Mouse (Mus musculus) embryonic facial prominence, embryonic 15.5 days (tissue): ENCODE results near the gene Adal. TPM values are rescaled to one million over a fixed set of nuclear protein-coding genes. Genes with fewer than 3 reads are reported as not detected.

Experiments used
- ATAC-seq: fragments of 200-750 bp; cut with Nextera tagmentation; 2 replicates; pipeline ENCODE4 v1.8.0; 2017; ENCODE audit warnings: low read depth, moderate TSS enrichment; ENCODE audit not compliant: insufficient number of reproducible peaks, low FRiP score, low TSS enrichment
- H3K27ac ChIP-seq: fragments of 300-500 bp; sonication (generic); replicated peaks from 2 replicates; pipeline ENCODE4 v1.5.1; 2015; ENCODE audit warnings: mild to moderate bottlenecking, inconsistent platforms
- H3K27me3 ChIP-seq: fragments of 300-500 bp; sonication (generic); 2 replicates; pipeline ENCODE4 v1.6.1; 2015; ENCODE audit warnings: inconsistent platforms
- H3K36me3 ChIP-seq: fragments of 300-500 bp; sonication (generic); 2 replicates; pipeline ENCODE4 v1.6.1; 2015; ENCODE audit warnings: mild to moderate bottlenecking, inconsistent platforms
- H3K4me1 ChIP-seq: fragments of 300-500 bp; sonication (generic); 2 replicates; pipeline ENCODE4 v1.6.1; 2015; ENCODE audit warnings: inconsistent platforms
- H3K4me2 ChIP-seq: fragments of 300-500 bp; sonication (generic); replicated peaks from 2 replicates; pipeline ENCODE4 v1.6.1; 2015; ENCODE audit warnings: mild to moderate bottlenecking, inconsistent platforms
- H3K4me3 ChIP-seq: fragments of 300-500 bp; sonication (generic); replicated peaks from 2 replicates; pipeline ENCODE4 v1.5.1; 2015; ENCODE audit warnings: mild to moderate bottlenecking, inconsistent platforms
- H3K9ac ChIP-seq: fragments of 300-500 bp; sonication (generic); 2 replicates; pipeline ENCODE4 v1.6.1; 2015; ENCODE audit warnings: inconsistent platforms
- H3K9me3 ChIP-seq: fragments of 300-500 bp; sonication (generic); replicated peaks from 2 replicates; pipeline ENCODE4 v1.6.1; 2016; ENCODE audit warnings: inconsistent platforms
- WGBS: fragments of 180-500 bp; shearing (Covaris S2); methylation state at CpG from one replicate; pipeline ENCODE4 v1.1.7; 2015; 5-methylcytosine and 5-hydroxymethylcytosine counted together
- polyA plus RNA-seq: library from polyadenylated mRNA; unstranded; fragments of >200 nt; fragmentation: Nextera tagmentation; extraction: Ambion mirVana; gene quantifications from 2 replicates; pipeline ENCODE4 v1.2.1, GENCODE M21; 2015

The Adal gene
- polyA plus RNA-seq, 1 experiment from 2014 or later = 17.9 TPM

DNA sequence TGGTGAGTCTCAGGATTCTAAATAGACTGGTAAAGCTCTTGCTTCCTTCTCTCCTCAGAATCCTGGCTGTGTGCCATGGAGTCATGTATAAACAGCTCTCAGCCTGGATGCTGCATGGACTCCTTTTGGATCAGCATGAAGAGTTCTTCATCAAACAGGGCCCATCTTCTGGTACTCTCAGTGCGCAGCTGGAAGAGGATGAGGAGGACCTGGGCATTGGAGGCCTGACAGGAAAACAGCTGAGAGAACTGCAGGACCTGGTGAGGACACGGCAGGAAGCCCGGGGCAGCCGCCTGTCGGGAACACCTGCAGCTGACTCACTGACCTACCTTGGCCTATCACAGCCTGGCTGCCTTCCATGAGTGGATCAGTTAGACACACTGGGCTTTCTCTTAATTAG lies 43.2 kb downstream of the Adal start:
- no peaks in the 10 kb centered on the region for H3K9me3 ChIP-seq
- no peak overlapping the region for H3K4me3 ChIP-seq
- H3K4me1 ChIP-seq = no peaks in the 10 kb centered on the region
- no peak for ATAC-seq
- H3K27ac ChIP-seq = no peak overlapping the region
- 80% methylated on average over 5 of the region's 5 CpGs for WGBS
- H3K27me3 ChIP-seq = no peaks in the 10 kb centered on the region
- H3K9ac ChIP-seq = no peak overlapping the region
- peaks cover 57% of the 10 kb centered on the region for H3K36me3 ChIP-seq
- H3K4me2 ChIP-seq = no peak overlapping the region

DNA sequence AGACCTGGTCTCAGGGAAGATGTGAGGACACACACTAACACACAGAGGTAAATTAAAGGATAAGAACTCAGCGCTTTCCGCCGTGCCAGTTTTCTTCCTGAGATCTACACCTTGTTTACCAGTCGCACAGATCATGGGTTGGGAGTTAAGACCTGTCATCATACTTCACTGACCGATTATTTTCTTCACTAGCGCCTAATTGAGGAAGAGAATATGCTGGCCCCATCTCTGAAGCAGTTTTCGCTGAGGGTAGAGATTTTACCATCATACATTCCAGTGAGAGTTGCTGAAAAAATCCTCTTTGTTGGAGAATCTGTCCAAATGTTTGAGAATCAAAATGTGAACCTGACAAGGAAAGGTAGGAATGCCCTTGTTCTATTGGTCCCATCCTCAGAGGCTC lies 43.9 kb downstream of the Adal start:
- Histone ChIP-seq H3K27me3 (no peaks in the 10 kb centered on the region), H3K4me2 (no peak overlapping the region), H3K4me3 (no peak overlapping the region)

GRCm38 (mm10) chr2:121188530-121188929 lies 48.3 kb downstream of the Adal start:
- Histone ChIP-seq H3K27ac (no peak overlapping the region), H3K27me3 (no peaks in the 10 kb centered on the region), H3K36me3 (peaks cover 80% of the 10 kb centered on the region), H3K9me3 (no peaks in the 10 kb centered on the region), H3K9ac (no peak overlapping the region), H3K4me3 (no peak overlapping the region), H3K4me1 (no peaks in the 10 kb centered on the region), H3K4me2 (no peak overlapping the region)
- ATAC-seq = no peak
- WGBS = 42% methylated on average over 1 of the region's 1 CpGs

More for the DNA sequence above, 43.9 kb downstream of the Adal start:
- H3K9me3 ChIP-seq = no peaks in the 10 kb centered on the region
- ATAC-seq = no peak
- 93% methylated on average over 7 of the region's 7 CpGs for WGBS
- H3K4me1 ChIP-seq = no peaks in the 10 kb centered on the region
- peaks cover 57% of the 10 kb centered on the region for H3K36me3 ChIP-seq
- no peak overlapping the region for H3K9ac ChIP-seq
- H3K27ac ChIP-seq = no peak overlapping the region

GRCm38 (mm10) chr2:121195466-121195865 lies 55.2 kb downstream of the Adal start:
- no peaks in the 10 kb centered on the region for H3K9me3 ChIP-seq
- no peak overlapping the region for H3K9ac ChIP-seq
- no peak for ATAC-seq
- H3K36me3 ChIP-seq = peaks cover 94% of the 10 kb centered on the region
- WGBS = 92% methylated on average over 9 of the region's 9 CpGs
- H3K4me3 ChIP-seq = no peak overlapping the region
- H3K27me3 ChIP-seq = no peaks in the 10 kb centered on the region
- H3K27ac ChIP-seq = no peak overlapping the region
- no peak overlapping the region for H3K4me2 ChIP-seq
- H3K4me1 ChIP-seq = no peaks in the 10 kb centered on the region

DNA sequence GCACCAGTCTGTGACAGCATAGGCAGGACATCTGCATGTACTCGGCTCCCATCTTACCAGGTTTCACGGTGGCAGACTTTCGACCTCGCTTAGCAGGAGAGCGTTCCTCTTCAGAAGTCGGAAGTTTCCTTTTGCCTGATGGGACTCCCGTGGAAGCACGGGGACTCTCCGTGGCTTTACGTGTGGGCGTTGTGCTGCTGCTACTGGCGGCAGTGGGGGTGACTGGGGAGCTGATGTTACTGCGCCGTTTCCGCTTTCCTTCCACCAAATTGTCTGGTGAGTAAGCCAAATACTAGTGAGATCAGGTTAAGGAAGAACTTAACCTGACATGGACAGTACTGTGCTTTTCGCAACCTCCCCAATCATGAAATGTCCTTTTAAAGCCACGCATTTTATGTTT lies 64.0 kb downstream of the Adal start:
- ATAC-seq = no peak
- Histone ChIP-seq H3K27ac (no peak overlapping the region), H3K4me2 (no peak overlapping the region), H3K36me3 (peaks cover 91% of the 10 kb centered on the region), H3K4me3 (no peak overlapping the region), H3K9me3 (no peaks in the 10 kb centered on the region), H3K9ac (no peak overlapping the region), H3K27me3 (no peaks in the 10 kb centered on the region), H3K4me1 (no peaks in the 10 kb centered on the region)
- WGBS = 92% methylated on average over 17 of the region's 17 CpGs

Other genes starting within 250 kb of the Adal start
- 20.7 and 24.2 TPM in 2 replicates for gene Ubr1, start 169.7 kb upstream of the Adal start, polyA plus RNA-seq
- gene Tmem62, start 163.4 kb upstream of the Adal start, polyA plus RNA-seq = 2.5 and 4.1 TPM in 2 replicates
- 40.2 and 43.8 TPM in 2 replicates for gene Ccndbp1, start 132.0 kb upstream of the Adal start, polyA plus RNA-seq
- 0.26 and 0.69 TPM in 2 replicates for gene Epb42, start 103.4 kb upstream of the Adal start, polyA plus RNA-seq
- gene Tgm5, start 54.6 kb upstream of the Adal start, polyA plus RNA-seq = 3.3 and 3.5 TPM in 2 replicates
- gene Tgm7, start 30.6 kb upstream of the Adal start, polyA plus RNA-seq = not detected in 2 replicates
- gene Lcmt2, start 225 bp downstream of the Adal start, polyA plus RNA-seq = 20.0 and 21.0 TPM in 2 replicates
- 49.7 and 54.7 TPM in 2 replicates for gene Tubgcp4, start 30.2 kb downstream of the Adal start, polyA plus RNA-seq
- 9.4 and 10.6 TPM in 2 replicates for gene Zscan29, start 30.7 kb downstream of the Adal start, polyA plus RNA-seq
- 61.0 and 62.1 TPM in 2 replicates for gene Trp53bp1, start 131.0 kb downstream of the Adal start, polyA plus RNA-seq
- 5.5 and 6.5 TPM in 2 replicates for gene Map1a, start 149.2 kb downstream of the Adal start, polyA plus RNA-seq
- 12.8 TPM in 2 replicates for gene Ppip5k1, start 215.0 kb downstream of the Adal start, polyA plus RNA-seq
- gene Ckmt1, start 217.3 kb downstream of the Adal start, polyA plus RNA-seq = 63.8 and 67.3 TPM in 2 replicates
- gene Strc, start 246.7 kb downstream of the Adal start, polyA plus RNA-seq = 0.08 TPM in 1 of 2 replicates, not detected in the other